Mouse (Mus musculus) heart, embryonic 12.5 days (tissue): ENCODE measurements around the gene Creb5. TPM values are rescaled to one million over a fixed set of nuclear protein-coding genes. Genes with fewer than 3 reads are reported as not detected.
A peak's percentile ranks its signal among the peaks of the same experiment; 100 is the strongest.

Experiments
- ATAC-seq: fragments of 200-750 bp; cut with Nextera tagmentation; 2 replicates; pipeline ENCODE4 v1.8.0; 2017; ENCODE audit warnings: moderate TSS enrichment, moderate library complexity; ENCODE audit not compliant: insufficient number of reproducible peaks, low FRiP score
- H3K27ac ChIP-seq: fragments of 300-500 bp; sonication (generic); 2 replicates; pipeline ENCODE4 v1.5.1; 2016; ENCODE audit warnings: mild to moderate bottlenecking, moderate library complexity; ENCODE audit not compliant: poor library complexity, severe bottlenecking
- H3K27me3 ChIP-seq: fragments of 300-500 bp; sonication (generic); replicated peaks from 2 replicates; pipeline ENCODE4 v1.6.1; 2016; ENCODE audit warnings: mild to moderate bottlenecking, moderate library complexity
- H3K36me3 ChIP-seq: fragments of 300-500 bp; sonication (generic); 2 replicates; pipeline ENCODE4 v1.6.1; 2016; ENCODE audit warnings: mild to moderate bottlenecking, moderate library complexity
- H3K4me1 ChIP-seq: fragments of 300-500 bp; sonication (generic); replicated peaks from 2 replicates; pipeline ENCODE4 v1.6.1; 2016; ENCODE audit warnings: mild to moderate bottlenecking
- H3K4me2 ChIP-seq: fragments of 300-500 bp; sonication (generic); 2 replicates; pipeline ENCODE4 v1.6.1; 2016; ENCODE audit warnings: mild to moderate bottlenecking, moderate library complexity
- H3K4me3 ChIP-seq: fragments of 300-500 bp; sonication (generic); 2 replicates; pipeline ENCODE4 v1.5.1; 2016; ENCODE audit warnings: mild to moderate bottlenecking
- H3K9ac ChIP-seq: fragments of 300-500 bp; sonication (generic); 2 replicates; pipeline ENCODE4 v1.6.1; 2016; ENCODE audit warnings: mild to moderate bottlenecking, moderate library complexity
- H3K9me3 ChIP-seq: fragments of 300-500 bp; sonication (generic); replicated peaks from 2 replicates; pipeline ENCODE4 v1.6.1; 2016; ENCODE audit warnings: mild to moderate bottlenecking, moderate library complexity
- WGBS: fragments of 180-500 bp; shearing (Covaris S2); methylation state at CpG from one replicate; pipeline ENCODE4 v1.1.7; 2016; 5-methylcytosine and 5-hydroxymethylcytosine counted together
- polyA plus RNA-seq: library from polyadenylated mRNA; unstranded; fragments of >200 nt; fragmentation: Nextera tagmentation; extraction: Ambion mirVana; gene quantifications from 2 replicates; pipeline ENCODE4 v1.2.1, GENCODE M21; 2016

Creb5 gene
- polyA plus RNA-seq, 1 experiment from 2014 or later = 34.9 TPM

DNA sequence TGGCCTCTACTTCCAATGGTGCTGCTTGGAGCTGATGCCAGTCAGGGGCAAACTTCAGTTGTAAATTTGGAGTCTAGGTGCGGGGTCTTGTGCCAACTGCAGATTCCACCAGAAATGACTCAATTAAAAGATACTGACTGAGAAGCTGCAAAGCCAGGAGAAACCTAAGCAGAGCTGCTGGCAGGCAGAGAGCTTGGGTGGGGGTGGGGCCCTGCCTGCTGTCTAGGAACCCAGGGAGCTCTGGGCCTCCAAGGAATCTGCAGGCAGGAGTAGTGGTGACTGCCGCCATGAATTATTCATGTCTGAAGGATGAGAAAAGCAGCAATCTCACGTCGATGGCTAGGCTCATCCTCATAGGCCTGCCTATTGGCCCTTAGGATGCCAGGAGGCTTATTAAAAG is 306.5 kb downstream of the Creb5 start:
- WGBS = 29% methylated on average over 4 of the region's 4 CpGs
- H3K4me3 ChIP-seq = no peak overlapping the region
- H3K9me3 ChIP-seq = no peaks in the 10 kb centered on the region
- no peak for ATAC-seq
- H3K27me3 ChIP-seq = no peaks in the 10 kb centered on the region
- peaks cover 23% of the 10 kb centered on the region for H3K4me1 ChIP-seq
- H3K9ac ChIP-seq = no peak overlapping the region
- 0 out of 2 replicates have a peak overlapping the region, but pooled peaks have one; percentile 27 for H3K27ac ChIP-seq
- H3K4me2 ChIP-seq = no peak overlapping the region
- H3K36me3 ChIP-seq = peaks cover 12% of the 10 kb centered on the region; the same call in 1 of the 2 replicates

DNA sequence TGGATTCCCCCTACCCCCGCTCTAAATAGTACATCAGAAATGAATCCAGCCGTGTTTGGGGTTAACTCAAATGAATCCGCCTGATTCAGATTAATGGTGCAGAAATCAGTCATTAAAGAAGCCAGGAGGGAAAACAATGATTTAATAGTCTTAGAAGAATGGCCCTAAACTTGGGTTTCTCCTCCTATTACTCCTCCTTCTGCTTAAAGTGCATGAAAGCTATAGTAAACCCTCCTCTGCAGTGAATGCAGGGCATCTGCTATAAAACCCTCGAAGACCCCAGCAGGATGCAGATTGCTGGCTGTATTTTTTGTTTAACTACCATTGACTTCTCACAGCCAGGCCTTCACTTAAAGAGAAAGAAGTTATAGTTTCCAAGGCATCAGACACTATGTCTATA is 307.2 kb downstream of the Creb5 start:
- peaks cover 30% of the 10 kb centered on the region for H3K4me1 ChIP-seq
- H3K36me3 ChIP-seq = peaks cover 9% of the 10 kb centered on the region; the same call in 1 of the 2 replicates
- WGBS = 83% methylated on average over 4 of the region's 4 CpGs
- H3K9me3 ChIP-seq = no peaks in the 10 kb centered on the region
- no peaks in the 10 kb centered on the region for H3K27me3 ChIP-seq
- ATAC-seq = no peak
- H3K27ac ChIP-seq = no peak overlapping the region
- no peak overlapping the region for H3K4me2 ChIP-seq
- H3K9ac ChIP-seq = no peak overlapping the region
- H3K4me3 ChIP-seq = no peak overlapping the region

DNA sequence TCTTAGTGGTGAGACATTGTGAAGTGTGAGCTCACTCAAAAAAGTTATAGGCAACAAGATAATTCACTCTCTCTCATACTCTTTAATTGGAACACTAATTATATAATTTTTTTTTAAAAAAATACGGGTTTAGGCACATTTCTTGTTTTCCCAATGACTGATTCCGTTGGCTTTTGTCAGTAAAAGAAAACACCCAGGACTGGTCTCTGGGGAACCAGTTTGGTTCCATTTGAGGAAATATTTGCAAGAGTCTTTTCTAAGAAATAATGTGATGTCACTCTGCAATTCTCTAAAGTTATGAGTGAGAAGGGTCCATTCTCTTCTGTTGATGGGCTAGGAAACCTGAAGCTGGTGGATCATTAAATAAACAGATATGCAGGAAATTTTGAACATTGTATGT is 309.3 kb downstream of the Creb5 start:
- H3K27me3 ChIP-seq = no peaks in the 10 kb centered on the region
- H3K4me2 ChIP-seq = no peak overlapping the region
- peaks cover 28% of the 10 kb centered on the region for H3K4me1 ChIP-seq
- H3K4me3 ChIP-seq = no peak overlapping the region
- 77% methylated on average over 2 of the region's 2 CpGs for WGBS
- H3K27ac ChIP-seq = no peak overlapping the region
- peaks cover 9% of the 10 kb centered on the region; the same call in 1 of the 2 replicates for H3K36me3 ChIP-seq
- no peaks in the 10 kb centered on the region for H3K9me3 ChIP-seq
- no peak overlapping the region for H3K9ac ChIP-seq
- ATAC-seq = no peak

DNA sequence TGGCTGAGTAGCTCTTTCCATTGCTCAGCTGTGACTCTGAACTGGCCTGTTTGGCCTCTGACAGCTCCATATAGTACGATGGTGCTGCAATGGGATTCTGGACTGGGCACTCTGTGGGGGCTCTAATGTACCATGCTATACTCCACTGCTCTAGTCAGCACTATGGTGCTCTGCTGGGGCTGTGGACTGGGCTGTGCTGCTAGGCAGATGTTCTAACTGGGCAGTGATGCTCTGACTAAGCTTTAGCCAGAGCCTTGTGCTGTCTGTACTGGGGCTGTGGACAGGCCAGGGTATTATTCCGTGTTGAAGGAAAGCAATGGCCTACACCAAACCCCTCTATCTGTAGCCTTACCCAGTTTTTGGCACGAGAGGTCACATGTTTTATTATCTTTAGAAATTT is 316.0 kb downstream of the Creb5 start:
- 64% methylated on average over 3 of the region's 3 CpGs for WGBS
- Histone ChIP-seq H3K27me3 (no peaks in the 10 kb centered on the region), H3K4me2 (no peak overlapping the region), H3K36me3 (peaks cover 17% of the 10 kb centered on the region), H3K27ac (0 out of 2 replicates have a peak overlapping the region, but pooled peaks have one; percentile 26), H3K4me1 (peaks cover 42% of the 10 kb centered on the region), H3K9ac (no peak overlapping the region), H3K9me3 (0 out of 2 replicates have a peak, but pooled peaks cover 2% of the 10 kb centered on the region), H3K4me3 (no peak overlapping the region)
- 0 out of 2 replicates have a peak, but pooled peaks have one; percentile 22 for ATAC-seq

DNA sequence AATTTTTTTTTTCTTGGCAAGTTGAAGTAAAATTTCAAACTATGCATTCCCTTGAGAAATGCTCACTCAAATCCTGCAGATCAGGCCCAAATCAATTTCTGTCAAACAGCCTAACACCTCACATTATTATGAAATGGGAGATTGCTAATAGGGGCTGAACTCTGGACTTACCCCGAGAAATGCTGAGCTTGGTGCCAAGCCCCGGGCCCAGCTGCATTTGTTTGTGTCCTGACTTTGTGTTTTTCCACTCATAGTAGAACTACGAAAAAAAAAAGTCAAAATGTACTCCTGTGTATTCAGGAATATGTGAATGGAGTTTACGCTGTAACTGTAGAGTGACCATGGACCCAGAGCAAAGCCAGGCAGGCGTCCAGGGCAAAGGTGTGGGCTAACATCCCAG is 316.6 kb downstream of the Creb5 start:
- no peak overlapping the region for H3K4me2 ChIP-seq
- no peak overlapping the region for H3K4me3 ChIP-seq
- no peak overlapping the region for H3K9ac ChIP-seq
- no peak for ATAC-seq
- H3K27ac ChIP-seq = peak overlapping the region; percentile 77; the same call in 1 of the 2 replicates
- peaks cover 41% of the 10 kb centered on the region for H3K4me1 ChIP-seq
- WGBS = 71% methylated on average over 5 of the region's 5 CpGs
- peaks cover 18% of the 10 kb centered on the region for H3K36me3 ChIP-seq
- no peaks in the 10 kb centered on the region for H3K27me3 ChIP-seq
- H3K9me3 ChIP-seq = 0 out of 2 replicates have a peak, but pooled peaks cover 2% of the 10 kb centered on the region

DNA sequence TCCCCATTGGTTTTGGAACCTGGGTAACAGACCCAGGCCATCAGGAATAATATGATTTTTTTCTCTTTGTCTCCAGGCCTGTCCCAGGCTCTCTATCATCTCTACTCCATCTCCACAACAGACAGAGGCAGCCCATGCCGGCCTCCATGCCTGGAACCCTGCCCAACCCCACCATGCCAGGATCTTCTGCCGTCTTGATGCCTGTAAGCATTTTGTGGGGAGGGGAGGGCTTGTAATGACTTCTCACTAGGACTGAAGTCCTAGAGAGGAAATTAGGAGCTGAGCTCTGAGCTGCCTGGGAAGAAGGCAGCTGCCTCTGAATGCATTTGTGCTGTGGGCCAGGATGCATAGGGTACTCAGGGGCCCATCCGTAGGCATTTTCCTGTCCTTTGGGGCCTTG is 317.3 kb downstream of the Creb5 start:
- Histone ChIP-seq H3K4me3 (no peak overlapping the region), H3K27ac (peak overlapping the region; percentile 77), H3K27me3 (no peaks in the 10 kb centered on the region), H3K9me3 (0 out of 2 replicates have a peak, but pooled peaks cover 2% of the 10 kb centered on the region), H3K9ac (no peak overlapping the region), H3K36me3 (peaks cover 20% of the 10 kb centered on the region), H3K4me1 (peaks cover 35% of the 10 kb centered on the region), H3K4me2 (no peak overlapping the region)
- ATAC-seq = peak; percentile 29; the same call in 1 of the 2 replicates
- 52% methylated on average over 3 of the region's 3 CpGs for WGBS

DNA sequence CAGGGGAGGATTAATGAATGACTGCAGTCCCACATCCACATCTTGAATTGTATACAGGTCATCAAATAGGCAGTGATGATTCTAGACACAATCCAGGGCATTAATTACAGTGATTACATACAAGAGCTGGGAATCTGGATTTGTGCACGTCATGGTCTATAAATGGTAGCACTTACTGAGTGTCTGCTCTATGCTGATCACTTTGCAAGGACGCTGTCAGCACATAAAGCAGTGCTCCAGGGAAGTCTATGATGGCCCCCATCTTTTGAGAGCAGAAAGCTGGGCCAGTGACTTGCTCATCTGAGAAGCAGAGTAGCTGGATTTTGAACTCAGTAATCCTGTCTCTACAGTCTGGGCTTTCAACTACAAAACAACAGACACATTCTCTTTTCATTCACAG is 318.1 kb downstream of the Creb5 start:
- 0 out of 2 replicates have a peak, but pooled peaks cover 2% of the 10 kb centered on the region for H3K9me3 ChIP-seq
- H3K4me3 ChIP-seq = no peak overlapping the region
- H3K9ac ChIP-seq = no peak overlapping the region
- peaks cover 26% of the 10 kb centered on the region for H3K36me3 ChIP-seq
- 34% methylated on average over 2 of the region's 2 CpGs for WGBS
- no peak overlapping the region for H3K4me2 ChIP-seq
- no peaks in the 10 kb centered on the region for H3K27me3 ChIP-seq
- 0 out of 2 replicates have a peak overlapping the region, but pooled peaks have one; percentile 11 for H3K27ac ChIP-seq
- peaks cover 32% of the 10 kb centered on the region for H3K4me1 ChIP-seq
- peak; percentile 57; the same call in 1 of the 2 replicates for ATAC-seq

DNA sequence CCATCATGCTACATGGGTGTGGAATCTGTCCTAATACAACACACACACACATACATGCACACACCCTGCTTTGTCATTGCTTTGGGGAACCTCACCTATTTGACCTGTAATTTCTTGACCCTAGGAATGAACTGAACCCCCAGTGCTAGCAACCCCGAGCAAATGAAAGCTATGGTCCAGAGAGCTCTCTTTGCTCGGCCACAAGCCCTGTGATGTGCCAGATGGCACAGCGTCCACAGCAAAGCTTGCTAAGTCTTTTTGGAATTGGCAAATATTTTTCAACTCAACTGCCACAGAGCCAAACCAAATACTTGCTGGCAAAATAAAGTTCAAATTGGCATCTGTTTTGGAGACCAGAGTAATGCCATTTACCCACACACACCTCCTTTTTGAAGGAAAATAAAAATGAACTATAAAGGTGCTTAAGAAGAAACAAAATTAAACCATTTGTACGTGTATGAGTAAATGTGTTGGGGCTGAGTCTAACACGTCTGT is 324.4 kb downstream of the Creb5 start:
- 89% methylated on average over 5 of the region's 5 CpGs for WGBS
- H3K9ac ChIP-seq = no peak overlapping the region
- H3K36me3 ChIP-seq = peaks cover 38% of the 10 kb centered on the region
- no peaks in the 10 kb centered on the region for H3K9me3 ChIP-seq
- no peak overlapping the region for H3K4me3 ChIP-seq
- no peak overlapping the region for H3K27ac ChIP-seq
- peaks cover 17% of the 10 kb centered on the region for H3K4me1 ChIP-seq
- no peak overlapping the region for H3K4me2 ChIP-seq
- no peaks in the 10 kb centered on the region for H3K27me3 ChIP-seq
- ATAC-seq = no peak

DNA sequence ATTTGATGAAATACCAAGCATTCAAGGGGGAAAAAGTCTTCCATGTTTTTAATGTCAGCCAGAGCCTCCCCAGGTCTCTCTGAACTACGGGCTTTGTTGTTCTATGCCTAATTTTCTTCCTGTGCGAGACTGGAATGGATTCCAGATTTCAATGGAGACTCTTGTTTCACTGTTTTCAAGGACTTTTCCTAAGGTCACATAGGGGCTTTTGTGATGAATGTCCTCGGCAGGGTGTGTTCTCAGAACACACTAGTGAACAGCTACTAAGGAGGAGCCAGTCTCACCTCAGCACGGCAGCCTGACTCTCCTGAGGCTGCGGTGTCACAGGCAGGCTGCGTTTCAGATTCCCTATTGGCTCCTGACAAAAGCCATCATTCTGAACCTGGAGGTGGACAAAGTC is 325.6 kb downstream of the Creb5 start:
- no peak for ATAC-seq
- Histone ChIP-seq H3K27me3 (no peaks in the 10 kb centered on the region), H3K4me3 (no peak overlapping the region), H3K9ac (no peak overlapping the region), H3K4me2 (no peak overlapping the region), H3K27ac (no peak overlapping the region), H3K36me3 (peaks cover 34% of the 10 kb centered on the region), H3K4me1 (peaks cover 17% of the 10 kb centered on the region), H3K9me3 (no peaks in the 10 kb centered on the region)
- whole genome bisulfite sequencing = 59% methylated on average over 6 of the region's 6 CpGs

DNA sequence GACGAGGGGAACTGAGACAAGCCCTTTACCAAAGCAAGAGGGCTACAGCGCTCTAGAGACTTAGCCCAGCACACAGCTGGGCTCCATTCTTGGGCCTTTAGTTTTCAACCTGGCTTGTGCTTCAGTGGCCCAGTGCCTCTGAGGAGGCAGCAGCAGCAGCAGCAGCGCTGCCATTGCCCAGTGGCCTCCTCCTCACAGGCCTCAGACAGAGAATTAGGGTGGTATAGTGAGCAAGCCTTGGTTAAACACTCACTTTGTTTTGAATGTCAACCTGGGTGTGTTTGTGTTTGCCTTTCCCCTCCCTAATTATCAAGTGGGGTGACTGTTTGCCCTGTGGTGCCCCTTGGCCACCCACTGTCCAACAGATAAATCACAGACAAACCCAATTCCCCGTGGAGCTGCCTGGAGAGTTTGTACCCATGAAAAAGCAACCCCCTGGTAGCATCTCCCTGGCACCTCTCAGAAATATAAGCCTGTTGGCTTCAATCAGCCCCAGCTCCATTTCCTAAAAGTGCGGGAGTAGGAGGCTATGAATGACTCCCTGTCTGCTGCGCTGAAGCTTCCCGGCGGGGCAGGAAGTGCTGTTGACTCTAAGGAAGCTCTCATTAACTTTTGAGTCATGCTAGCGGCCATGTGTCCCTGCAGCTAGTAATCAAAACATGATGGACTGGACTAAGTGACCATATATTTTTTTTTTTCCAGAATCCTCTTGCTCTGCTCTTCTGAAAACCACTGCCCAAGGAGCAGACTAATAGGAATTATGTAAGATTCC is 328.6 kb downstream of the Creb5 start:
- Histone ChIP-seq H3K9ac (no peak overlapping the region), H3K4me3 (no peak overlapping the region), H3K4me2 (no peak overlapping the region), H3K27ac (no peak overlapping the region), H3K27me3 (no peaks in the 10 kb centered on the region), H3K36me3 (peaks cover 23% of the 10 kb centered on the region), H3K9me3 (no peaks in the 10 kb centered on the region), H3K4me1 (peaks cover 27% of the 10 kb centered on the region)
- WGBS = 53% methylated on average over 9 of the region's 9 CpGs
- no peak for ATAC-seq

DNA sequence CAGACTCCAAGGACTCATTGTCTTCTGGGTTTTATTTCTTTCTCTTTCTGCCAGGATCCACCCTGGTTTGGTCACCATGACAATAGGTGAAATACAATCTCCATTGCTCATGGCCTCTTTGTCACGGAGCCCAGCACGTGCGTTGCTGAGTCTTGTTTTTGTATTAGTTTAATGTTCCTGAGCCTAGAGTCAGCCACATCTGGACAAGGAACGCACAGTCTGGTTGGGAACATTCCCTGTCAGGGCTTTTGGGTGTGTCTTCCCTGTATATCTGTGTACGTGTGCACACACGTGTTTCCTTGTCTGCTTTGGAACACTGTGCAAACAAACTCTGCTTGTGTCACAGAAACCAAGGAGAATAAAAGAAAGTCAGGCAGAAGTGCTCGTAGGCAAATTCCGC is 331.1 kb downstream of the Creb5 start:
- ATAC-seq = no peak
- peaks cover 27% of the 10 kb centered on the region for H3K4me1 ChIP-seq
- 80% methylated on average over 8 of the region's 8 CpGs for WGBS
- no peak overlapping the region for H3K9ac ChIP-seq
- H3K27me3 ChIP-seq = no peaks in the 10 kb centered on the region
- no peak overlapping the region for H3K4me3 ChIP-seq
- H3K27ac ChIP-seq = no peak overlapping the region
- H3K9me3 ChIP-seq = no peaks in the 10 kb centered on the region
- no peak overlapping the region for H3K4me2 ChIP-seq
- peaks cover 6% of the 10 kb centered on the region; the same call in 1 of the 2 replicates for H3K36me3 ChIP-seq
